Mouse (Mus musculus) layer of hippocampus, postnatal 36 days (tissue): ENCODE results near the gene Gm42906. TPM values are rescaled to one million over a fixed set of nuclear protein-coding genes. Genes with fewer than 3 reads are reported as not detected.

Experiments
- DNase-seq, 2 experiments: peaks; one replicate each; pipeline ENCODE4 v3.0.0; 2022
- total RNA-seq, 2 experiments: library from RNA; stranded (reverse); gene quantifications; 2 replicates each; pipeline ENCODE4 v1.2.3; 2021

The Gm42906 gene
- total RNA-seq: not detected

- DNase-seq: no peak
These were observed at the start of gene Gm42906 for GRCm38 (mm10) chr5:151428113-151428756. Gene Gm42906, minus strand, starts transcription at chr5:151428163.

GRCm38 (mm10) chr5:151445695-151446094 lies 17.7 kb upstream of the Gm42906 start:
- no peak for DNase-seq

GRCm38 (mm10) chr5:151435106-151435505 lies 7.1 kb upstream of the Gm42906 start:
- DNase-seq: no peak

- no peak for DNase-seq
These were observed 1.5 kb downstream of the Gm42906 start for GRCm38 (mm10) chr5:151426466-151426865.

- no peak for DNase-seq
These were observed 5.3 kb downstream of the Gm42906 start for GRCm38 (mm10) chr5:151422692-151423091.

GRCm38 (mm10) chr5:151421859-151422258 lies 6.1 kb downstream of the Gm42906 start:
- DNase-seq: peak in 1 of 2 experiments; percentile 17

- no peak for DNase-seq
These were observed 9.4 kb downstream of the Gm42906 start for GRCm38 (mm10) chr5:151418551-151418950.

GRCm38 (mm10) chr5:151417421-151418038 lies 10.4 kb downstream of the Gm42906 start:
- DNase-seq: no peak

- no peak for DNase-seq
These were observed 11.0 kb downstream of the Gm42906 start for GRCm38 (mm10) chr5:151416988-151417387.

GRCm38 (mm10) chr5:151413617-151414016 lies 14.3 kb downstream of the Gm42906 start:
- DNase-seq: no peak

- DNase-seq: no peak
These were observed 15.1 kb downstream of the Gm42906 start for GRCm38 (mm10) chr5:151412666-151413463.

- DNase-seq: no peak
These were observed 18.0 kb downstream of the Gm42906 start for GRCm38 (mm10) chr5:151410006-151410405.

GRCm38 (mm10) chr5:151409282-151409681 lies 18.7 kb downstream of the Gm42906 start:
- no peak for DNase-seq

GRCm38 (mm10) chr5:151408124-151408900 lies 19.7 kb downstream of the Gm42906 start:
- DNase-seq: no peak

- no peak for DNase-seq
These were observed 20.5 kb downstream of the Gm42906 start for GRCm38 (mm10) chr5:151407493-151407892.

GRCm38 (mm10) chr5:151406276-151406675 lies 21.7 kb downstream of the Gm42906 start:
- no peak for DNase-seq

- no peak for DNase-seq
These were observed 22.6 kb downstream of the Gm42906 start for GRCm38 (mm10) chr5:151405314-151405903.

GRCm38 (mm10) chr5:151403586-151403985 lies 24.4 kb downstream of the Gm42906 start:
- no peak for DNase-seq

- DNase-seq: no peak
These were observed 27.4 kb downstream of the Gm42906 start for GRCm38 (mm10) chr5:151400557-151400944.

GRCm38 (mm10) chr5:151399918-151400556 lies 27.9 kb downstream of the Gm42906 start:
- DNase-seq: no peak

GRCm38 (mm10) chr5:151396119-151396518 lies 31.8 kb downstream of the Gm42906 start:
- DNase-seq: no peak

- no peak for DNase-seq
These were observed 33.3 kb downstream of the Gm42906 start for GRCm38 (mm10) chr5:151394690-151395089.
